Mouse (Mus musculus) spleen, postnatal 0 days (tissue): ENCODE results near the gene Sqor. TPM values are rescaled to one million over a fixed set of nuclear protein-coding genes. Genes with fewer than 3 reads are reported as not detected.

Source experiments
- polyA plus RNA-seq: library from polyadenylated mRNA; unstranded; fragments of >200 nt; fragmentation: Nextera tagmentation; extraction: Ambion mirVana; gene quantifications from 2 replicates; pipeline ENCODE4 v1.2.1, GENCODE M21; 2015

Sqor gene
- 16.1 and 20.3 TPM in 2 replicates for polyA plus RNA-seq

GRCm38 (mm10) chr2:122765071-122765793, at the start of gene Sqor:
Gene Sqor, plus strand, starts transcription at chr2:122765237.

DNA sequence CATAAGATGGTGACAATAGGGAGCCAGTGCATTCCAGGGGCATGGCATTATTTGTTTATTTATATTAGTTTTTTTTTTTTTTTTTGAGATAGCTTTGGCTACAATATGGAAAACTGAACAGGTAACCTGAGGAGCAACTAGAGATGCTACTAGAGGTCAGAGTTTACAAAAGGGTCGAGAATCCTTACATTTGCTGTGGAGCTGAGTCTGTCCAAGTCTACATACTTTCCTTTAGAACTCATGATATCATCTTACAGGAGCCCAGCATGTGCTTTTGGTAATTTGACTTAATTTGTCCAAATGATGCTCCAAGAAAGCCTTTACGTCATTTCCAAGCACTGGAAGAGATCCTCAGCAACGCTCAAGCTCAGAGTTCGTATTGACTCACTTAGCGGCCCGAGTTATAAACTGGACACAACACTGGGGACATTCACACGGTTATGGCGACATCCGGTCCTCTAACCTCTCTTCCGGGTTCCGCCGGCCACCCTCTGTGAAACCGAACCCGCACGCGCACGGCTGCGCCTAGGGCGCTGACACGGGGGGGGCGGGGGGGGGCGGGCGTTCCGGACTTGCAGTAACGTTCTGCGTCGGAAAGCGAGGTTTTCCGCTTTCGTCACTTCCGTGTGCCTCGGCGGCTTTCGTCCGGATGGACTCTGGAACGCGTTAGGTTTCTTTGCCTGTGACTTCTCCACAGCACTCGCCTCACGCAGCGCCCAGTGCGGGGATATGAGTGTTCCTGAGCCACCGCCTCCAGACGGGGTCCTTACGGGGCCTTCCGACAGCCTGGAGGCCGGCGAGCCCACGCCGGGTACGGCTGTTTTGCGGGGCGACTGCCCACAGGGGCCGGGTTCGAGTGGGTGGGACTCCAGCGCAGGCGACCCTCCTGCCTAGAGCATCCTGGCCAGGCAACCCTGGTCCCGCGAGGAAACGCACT, 26.9 kb upstream of the Sqor start, which contains the start of gene Bloc1s6:
Bloc1s6 (plus strand) TSS at position 610 of the 937 bp plus-strand sequence.

Other genes starting within 250 kb of the Sqor start
- 33.6 and 43.2 TPM in 2 replicates for gene Gatm, start 153.9 kb upstream of the Sqor start, polyA plus RNA-seq
- gene AA467197, start 128.3 kb upstream of the Sqor start, polyA plus RNA-seq: 11.5 and 15.0 TPM in 2 replicates
- gene Slc30a4, start 62.6 kb upstream of the Sqor start, polyA plus RNA-seq: 1.5 and 1.8 TPM in 2 replicates
- 20.9 and 25.8 TPM in 2 replicates for gene Bloc1s6, start 26.7 kb upstream of the Sqor start, polyA plus RNA-seq